Mouse (Mus musculus): ENCODE measurements around the gene Olfr128.

The Olfr128 gene

DNA sequence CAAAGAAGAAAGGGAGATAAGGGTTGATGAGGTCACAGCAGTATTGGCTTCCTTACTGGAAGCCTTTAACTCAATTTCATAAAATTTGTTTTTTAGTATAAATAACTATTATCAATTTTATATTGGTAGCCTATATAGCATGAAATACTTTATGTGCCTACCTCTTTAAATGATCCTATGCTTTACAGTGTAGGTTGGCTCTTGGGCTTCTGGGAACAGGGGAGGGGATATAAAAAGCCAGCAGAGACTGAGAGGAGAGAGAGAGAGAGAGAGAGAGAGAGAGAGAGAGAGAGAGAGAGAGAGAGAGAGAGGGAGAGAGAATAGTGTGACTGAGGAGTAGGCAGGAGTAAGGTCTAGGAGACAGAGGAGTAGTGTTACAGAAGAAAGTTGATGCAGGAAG is at the start of gene Olfr128:
Gene Olfr128 (plus strand): TSS at position 301 of the 400 bp plus-strand sequence.
- no peak for DNase-seq

DNA sequence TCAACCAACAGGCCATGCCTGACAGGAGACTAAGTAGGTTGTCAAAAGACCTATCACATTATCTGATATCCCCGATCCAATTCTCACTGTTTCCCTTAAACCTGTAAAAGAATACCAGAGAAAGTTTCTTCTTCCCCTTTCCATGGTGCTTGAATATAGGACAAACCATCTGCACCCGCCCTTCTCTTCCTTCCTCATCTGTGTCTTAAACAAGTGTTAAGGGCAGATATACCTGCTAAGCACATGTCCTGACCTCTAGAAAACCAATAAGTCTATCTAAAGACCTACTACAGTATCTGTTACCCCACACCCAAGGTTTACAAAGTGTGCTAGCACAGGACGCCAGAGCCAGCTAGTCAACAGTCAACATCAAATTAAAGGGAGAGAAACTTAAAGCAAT is 46.5 kb upstream of the Olfr128 start:
- no peak for DNase-seq

DNA sequence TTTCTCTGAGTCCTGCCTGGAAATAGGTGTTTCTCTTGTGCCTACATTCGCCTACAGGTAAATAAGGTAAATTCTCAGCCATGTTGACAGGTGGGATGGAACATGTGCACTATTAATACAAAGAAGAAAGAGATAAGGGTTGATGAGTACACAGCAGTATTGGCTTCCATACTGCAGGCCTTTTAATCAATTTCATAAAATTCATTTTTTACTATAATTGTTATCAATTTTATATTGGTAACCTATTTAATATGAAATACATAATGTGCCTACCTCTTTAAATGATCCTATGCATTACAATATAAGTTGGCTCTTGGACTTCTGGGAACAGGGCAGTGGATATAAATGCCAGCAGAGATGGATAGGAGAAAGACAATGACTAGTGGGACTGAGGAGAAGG is 20.2 kb upstream of the Olfr128 start, which contains the start of gene Olfr127:
Gene Olfr127 (plus strand): TSS at position 301 of the 400 bp plus-strand sequence.
- no peak for DNase-seq

DNA sequence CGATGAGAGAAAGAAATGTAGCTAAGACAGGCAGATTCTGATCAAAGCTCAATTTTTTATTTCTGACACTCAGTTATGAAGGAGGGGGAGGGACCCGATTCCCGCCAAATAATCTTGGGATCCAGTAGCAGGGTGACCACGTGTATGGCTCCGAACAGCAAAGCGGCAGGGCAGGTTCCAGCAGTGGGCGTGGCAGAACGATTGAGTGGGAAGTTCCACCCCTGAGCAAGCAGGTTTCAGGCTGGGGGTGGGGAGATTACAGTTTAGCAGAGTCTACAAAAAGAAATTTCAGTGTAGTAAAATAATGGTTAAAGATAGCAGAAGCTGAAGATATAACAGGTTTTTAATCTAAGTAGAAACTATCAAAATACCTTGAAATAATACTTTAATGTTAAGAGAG is 13.5 kb upstream of the Olfr128 start:
- DNase-seq, result peak; percentile 61

DNA sequence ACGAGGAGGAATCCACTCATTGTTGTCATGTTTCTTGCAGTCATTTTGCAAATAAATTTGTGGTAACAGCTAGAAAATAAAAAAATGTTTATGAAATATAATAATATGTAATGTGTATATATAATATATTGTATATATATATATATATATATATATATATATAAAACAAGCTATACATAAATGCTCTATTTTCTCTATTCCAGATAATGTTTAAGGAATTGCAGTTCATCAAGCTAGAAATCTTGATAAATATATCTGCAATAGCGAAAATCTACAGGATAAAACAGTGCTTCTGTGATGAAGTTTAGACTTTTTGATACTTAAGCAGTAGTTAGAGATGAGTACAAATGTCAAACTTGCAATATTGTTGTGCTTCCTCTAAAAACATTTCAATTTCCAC is 32.6 kb downstream of the Olfr128 start, which contains the start of gene Olfr761:
Gene Olfr761 (minus strand): TSS at position 101 of the 400 bp plus-strand sequence.
- no peak for DNase-seq

DNA sequence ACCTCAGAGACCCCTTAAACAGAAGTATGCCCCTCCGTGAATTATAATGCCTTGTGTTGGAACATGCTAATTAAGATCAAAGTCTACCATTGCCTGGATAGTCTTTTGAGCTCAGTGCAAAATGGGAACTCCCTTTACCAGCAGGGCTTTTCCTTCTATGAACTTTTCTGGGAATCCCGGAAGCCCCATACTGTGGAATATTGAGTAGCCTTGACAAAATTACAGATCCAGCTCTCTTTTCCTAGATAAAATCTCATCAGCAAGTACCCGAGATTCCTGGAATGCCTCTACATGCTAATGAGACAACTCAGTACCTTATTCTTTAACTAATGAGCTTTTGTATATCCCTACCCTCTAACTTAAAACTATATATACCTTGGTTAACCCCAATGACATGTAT is 53.2 kb downstream of the Olfr128 start:
- DNase-seq, result no peak

All from heart, adult 11 months (tissue).